Mouse (Mus musculus): Measurements from ENCODE around the gene Pdzd9.
A peak's percentile ranks its signal among the peaks of the same experiment; 100 is the strongest.

Gene Pdzd9

GRCm38 (mm10) chr7:120670153-120670875 lies at the start of gene Pdzd9:
Gene Pdzd9 (minus strand): TSS chr7:120670343.
- DNase-seq = peak; percentile 77

- DNase-seq = no peak
Measured at GRCm38 (mm10) chr7:120717261-120717660, 47.1 kb upstream of the Pdzd9 start.

GRCm38 (mm10) chr7:120713951-120714350 lies 43.8 kb upstream of the Pdzd9 start:
- DNase-seq = peak; percentile 23

GRCm38 (mm10) chr7:120713225-120713624 lies 43.1 kb upstream of the Pdzd9 start:
- no peak for DNase-seq

GRCm38 (mm10) chr7:120712071-120712470 lies 41.9 kb upstream of the Pdzd9 start:
- no peak for DNase-seq

- no peak for DNase-seq
Measured at GRCm38 (mm10) chr7:120703888-120704287, 33.7 kb upstream of the Pdzd9 start.

GRCm38 (mm10) chr7:120699586-120699985 lies 29.4 kb upstream of the Pdzd9 start:
- no peak for DNase-seq

GRCm38 (mm10) chr7:120696331-120696730 lies 26.2 kb upstream of the Pdzd9 start:
- no peak for DNase-seq

GRCm38 (mm10) chr7:120695641-120696040 lies 25.5 kb upstream of the Pdzd9 start:
- no peak for DNase-seq

- DNase-seq = no peak
Measured at GRCm38 (mm10) chr7:120695196-120695595, 25.1 kb upstream of the Pdzd9 start.

GRCm38 (mm10) chr7:120693831-120694375 lies 23.8 kb upstream of the Pdzd9 start:
- DNase-seq = no peak

GRCm38 (mm10) chr7:120690634-120691033 lies 20.5 kb upstream of the Pdzd9 start:
- no peak for DNase-seq

GRCm38 (mm10) chr7:120685227-120685626 lies 15.1 kb upstream of the Pdzd9 start:
- no peak for DNase-seq

- DNase-seq = no peak
Measured at GRCm38 (mm10) chr7:120684731-120685161, 14.6 kb upstream of the Pdzd9 start.

GRCm38 (mm10) chr7:120682002-120682401 lies 11.9 kb upstream of the Pdzd9 start:
- DNase-seq = peak; percentile 13

- no peak for DNase-seq
Measured at GRCm38 (mm10) chr7:120679023-120679422, 8.9 kb upstream of the Pdzd9 start.

- DNase-seq = peak; percentile 39
Measured at GRCm38 (mm10) chr7:120677764-120678531, 7.8 kb upstream of the Pdzd9 start.

GRCm38 (mm10) chr7:120677001-120677643 lies 7.0 kb upstream of the Pdzd9 start, which contains the start of gene Mosmo:
Gene Mosmo (plus strand): TSS chr7:120677618.
- DNase-seq = peak; percentile 75

- DNase-seq = peak; percentile 13
Measured at GRCm38 (mm10) chr7:120671271-120671670, 1.1 kb upstream of the Pdzd9 start.

GRCm38 (mm10) chr7:120662079-120662478 lies 8.1 kb downstream of the Pdzd9 start:
- no peak for DNase-seq

- no peak for DNase-seq
Measured at GRCm38 (mm10) chr7:120647849-120648248, 22.3 kb downstream of the Pdzd9 start.

- DNase-seq = no peak
Measured at GRCm38 (mm10) chr7:120643217-120643616, 26.9 kb downstream of the Pdzd9 start.

GRCm38 (mm10) chr7:120635821-120636220 lies 34.3 kb downstream of the Pdzd9 start:
- DNase-seq = no peak

Measured in kidney, adult 18-20 months (tissue).